Mouse (Mus musculus) bone marrow macrophage, adult 2 months (primary cell): ENCODE measurements around the gene Efna3. TPM values are rescaled to one million over a fixed set of nuclear protein-coding genes. Genes with fewer than 3 reads are reported as not detected.

Experiments used
- H3K27ac ChIP-seq: 2 replicates; pipeline ENCODE4 v1.5.1; 2012; ENCODE audit warnings: low read depth, low read length; ENCODE audit not compliant: insufficient read depth
- H3K4me1 ChIP-seq: 2 replicates; pipeline ENCODE4 v1.6.1; 2012; ENCODE audit warnings: low read length; ENCODE audit not compliant: control insufficient read depth, insufficient read depth
- H3K4me3 ChIP-seq: 2 replicates; pipeline ENCODE4 v1.5.1; 2012; ENCODE audit warnings: mild to moderate bottlenecking, low read length, moderate library complexity; ENCODE audit not compliant: insufficient read depth
- CTCF ChIP-seq: IDR thresholded peaks from 2 replicates; pipeline ENCODE4 v1.5.1; 2012; ENCODE audit warnings: low read depth, mild to moderate bottlenecking, low read length, moderate library complexity
- POLR2A ChIP-seq: IDR thresholded peaks from 2 replicates; pipeline ENCODE4 v1.6.1; 2012; ENCODE audit warnings: mild to moderate bottlenecking, low read depth, low read length, borderline replicate concordance
- polyA plus RNA-seq: library from polyadenylated mRNA; stranded (reverse); fragments of >200 nt; gene quantifications from 2 replicates; pipeline ENCODE4 v1.2.4, GENCODE M21; 2012; ENCODE audit not compliant: missing spikeins, insufficient read depth, insufficient read length

Gene Efna3
- polyA plus RNA-seq, 1 experiment = not detected

DNA sequence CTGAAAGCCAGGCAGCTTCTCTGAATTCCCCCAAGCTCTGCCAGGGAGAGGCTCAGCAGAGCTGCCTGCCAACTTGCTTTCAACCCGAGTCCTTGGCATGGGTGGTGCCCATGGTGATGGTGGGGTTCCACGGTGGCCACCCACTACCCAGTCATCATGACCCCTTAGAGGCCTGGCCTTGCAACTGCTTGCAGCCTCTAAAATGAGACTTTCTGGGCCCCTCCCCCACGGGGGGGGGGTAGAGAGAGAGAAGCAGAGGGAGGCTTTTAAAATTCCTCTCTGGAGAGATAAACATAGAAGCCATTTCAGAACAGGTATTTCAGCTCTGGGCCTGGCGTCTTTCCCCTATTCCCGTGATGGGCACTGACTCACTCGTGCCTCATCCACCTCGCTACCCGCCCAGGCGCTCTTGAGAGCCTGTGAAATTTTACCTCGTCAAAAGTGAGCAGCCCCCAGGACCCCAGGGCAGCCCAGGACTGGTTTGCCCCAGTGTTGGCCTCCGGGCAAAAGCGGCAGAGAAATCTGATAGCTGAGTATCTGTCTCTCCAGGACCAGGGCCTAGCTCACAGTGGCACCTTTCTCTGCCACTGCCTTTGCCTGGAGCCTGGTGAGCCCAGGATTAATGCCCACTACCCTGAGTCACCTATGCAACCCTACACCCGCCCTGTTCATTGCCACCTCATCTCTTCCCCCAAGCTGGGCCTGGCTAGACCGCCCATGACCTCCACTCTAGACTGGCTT, 45.3 kb downstream of the Efna3 start:
- H3K27ac ChIP-seq = no peak overlapping the region

DNA sequence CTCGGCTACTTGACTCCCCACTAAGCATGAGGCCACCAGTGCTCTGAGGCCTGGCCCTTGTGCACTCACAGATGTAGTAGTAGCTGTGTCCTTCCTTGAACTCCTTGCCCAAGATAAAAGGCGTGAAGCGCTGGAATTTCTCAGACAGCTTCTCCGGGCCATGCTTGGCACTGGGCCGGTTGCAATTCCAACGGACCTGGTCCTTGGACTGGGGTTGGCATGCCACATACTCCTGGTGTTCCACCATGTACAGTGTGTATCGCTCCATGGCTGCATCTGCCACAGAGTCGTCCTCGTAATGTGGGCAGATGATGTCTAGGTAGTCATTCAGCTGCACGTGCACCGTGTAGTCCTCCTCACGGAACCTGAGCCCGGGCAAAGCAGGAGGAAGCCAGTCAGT, 46.7 kb downstream of the Efna3 start:
- TF ChIP-seq CTCF (no peak), POLR2A (no peak)
- Histone ChIP-seq H3K4me3 (no peak overlapping the region), H3K4me1 (peaks cover 9% of the 10 kb centered on the region; the same call in 1 of the 2 replicates), H3K27ac (no peak overlapping the region)

More for the DNA sequence above, 45.3 kb downstream of the Efna3 start:
- TF ChIP-seq POLR2A = no peak
- no peak for TF ChIP-seq CTCF
- peaks cover 9% of the 10 kb centered on the region; the same call in 1 of the 2 replicates for H3K4me1 ChIP-seq
- H3K4me3 ChIP-seq = no peak overlapping the region

DNA sequence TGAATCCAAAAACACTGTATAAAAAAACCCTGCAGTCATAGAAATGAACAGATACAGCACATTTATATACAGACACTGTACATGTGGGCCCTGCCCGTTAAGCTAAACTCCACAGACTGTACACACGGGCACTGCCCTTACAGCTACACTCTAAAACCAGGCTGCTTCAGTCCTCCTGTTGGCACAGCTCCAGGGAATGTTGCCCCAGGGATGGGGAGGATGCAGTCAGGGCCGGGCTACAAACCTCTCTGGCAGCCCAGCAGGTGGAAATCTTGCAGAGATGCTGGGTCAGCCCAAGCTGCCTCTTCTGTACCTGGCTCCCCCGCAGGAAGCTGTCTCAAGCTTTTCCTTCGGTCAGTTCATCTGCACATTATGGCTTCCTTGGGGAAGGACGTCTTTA, 51.0 kb downstream of the Efna3 start:
- no peak for TF ChIP-seq POLR2A
- TF ChIP-seq CTCF = no peak
- H3K4me1 ChIP-seq = peaks cover 23% of the 10 kb centered on the region
- H3K27ac ChIP-seq = no peak overlapping the region
- no peak overlapping the region for H3K4me3 ChIP-seq

DNA sequence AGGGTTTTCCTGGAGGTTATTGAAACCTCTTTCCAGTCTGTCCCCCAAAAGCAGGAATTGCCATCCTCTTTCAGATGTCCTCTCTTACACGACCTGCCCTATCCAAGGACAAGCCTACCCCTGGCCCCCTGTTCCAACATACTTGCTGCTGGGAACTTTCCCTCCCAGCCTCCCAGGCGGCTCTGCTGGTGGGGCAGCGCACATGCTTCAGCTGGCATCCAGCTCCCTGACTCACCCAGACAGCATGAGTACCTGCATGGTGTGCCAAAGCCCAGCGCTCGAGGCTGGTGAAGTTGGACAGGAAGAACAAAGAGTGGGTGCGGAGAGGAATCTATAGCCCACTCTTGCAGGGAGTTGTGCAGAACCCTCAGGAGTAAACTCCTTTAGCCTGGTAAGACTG, 51.9 kb downstream of the Efna3 start:
- peaks cover 26% of the 10 kb centered on the region for H3K4me1 ChIP-seq

DNA sequence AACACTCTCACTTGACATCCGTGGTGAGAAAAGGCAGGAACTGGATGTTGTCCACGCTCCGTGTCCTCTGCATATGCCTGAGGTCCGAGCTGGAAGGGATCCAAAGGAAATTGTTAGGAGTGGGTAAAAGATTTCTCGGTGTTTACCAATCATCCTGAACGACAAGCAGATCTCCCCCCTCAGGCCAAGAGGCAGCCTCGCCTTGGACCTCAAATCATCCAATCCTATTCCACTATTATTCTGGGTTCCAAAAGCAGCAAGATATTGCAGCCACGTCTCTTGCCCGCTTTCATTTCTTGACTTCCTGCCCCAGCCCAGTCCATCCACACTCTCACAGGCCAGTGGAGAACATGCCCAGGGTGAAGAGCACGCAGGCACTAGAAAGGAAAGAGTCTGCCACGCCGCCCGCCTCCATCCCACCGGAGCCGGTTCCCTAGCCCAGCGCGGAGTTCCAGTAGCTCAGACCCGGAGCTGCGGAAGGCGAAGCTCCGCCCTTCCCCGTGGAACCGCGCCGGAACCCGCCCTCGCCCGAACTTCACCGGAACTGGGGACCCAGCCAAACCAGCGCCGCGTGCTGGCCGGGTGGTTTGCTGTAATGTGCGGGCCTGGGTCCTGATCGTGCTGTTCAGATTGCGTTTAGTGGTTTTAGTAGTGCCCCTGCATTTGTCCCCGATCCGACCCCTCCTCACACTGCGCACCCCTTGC, 52.6 kb downstream of the Efna3 start, which contains the start of gene Slc50a1:
Gene Slc50a1 (minus strand): TSS at position 520 of the 705 bp plus-strand sequence.
- Histone ChIP-seq H3K4me3 (peak within 1 kb of the TSS; percentile 71), H3K27ac (peak within 1 kb of the TSS; percentile 23), H3K4me1 (peaks cover 27% of the 10 kb centered on the region)
- no peak for TF ChIP-seq CTCF
- no peak for TF ChIP-seq POLR2A

More for the DNA sequence above, 51.9 kb downstream of the Efna3 start:
- no peak for TF ChIP-seq POLR2A
- no peak for TF ChIP-seq CTCF
- H3K27ac ChIP-seq = no peak overlapping the region
- H3K4me3 ChIP-seq = no peak overlapping the region

DNA sequence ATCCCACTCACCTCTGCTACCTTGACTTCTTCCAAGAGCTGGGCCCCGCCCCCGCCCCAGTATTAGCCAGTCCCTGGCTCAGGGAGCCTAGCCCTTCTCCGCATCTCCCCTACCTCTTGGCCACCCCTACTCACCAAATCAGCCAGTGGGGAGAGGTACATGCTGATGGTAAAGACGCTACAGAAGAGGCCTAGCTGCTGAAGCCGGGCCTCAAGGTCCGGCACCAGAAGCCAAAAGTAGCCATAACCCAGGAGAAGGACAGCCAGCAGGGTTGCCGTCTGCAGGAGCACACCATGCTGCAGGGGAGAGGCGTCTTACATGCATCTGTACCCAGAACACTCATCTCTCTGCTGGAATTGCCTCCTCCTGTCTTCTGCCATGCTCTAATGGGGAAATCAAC, 53.8 kb downstream of the Efna3 start:
- peaks cover 28% of the 10 kb centered on the region for H3K4me1 ChIP-seq
- no peak overlapping the region for H3K27ac ChIP-seq
- H3K4me3 ChIP-seq = no peak overlapping the region
- no peak for TF ChIP-seq CTCF
- no peak for TF ChIP-seq POLR2A

DNA sequence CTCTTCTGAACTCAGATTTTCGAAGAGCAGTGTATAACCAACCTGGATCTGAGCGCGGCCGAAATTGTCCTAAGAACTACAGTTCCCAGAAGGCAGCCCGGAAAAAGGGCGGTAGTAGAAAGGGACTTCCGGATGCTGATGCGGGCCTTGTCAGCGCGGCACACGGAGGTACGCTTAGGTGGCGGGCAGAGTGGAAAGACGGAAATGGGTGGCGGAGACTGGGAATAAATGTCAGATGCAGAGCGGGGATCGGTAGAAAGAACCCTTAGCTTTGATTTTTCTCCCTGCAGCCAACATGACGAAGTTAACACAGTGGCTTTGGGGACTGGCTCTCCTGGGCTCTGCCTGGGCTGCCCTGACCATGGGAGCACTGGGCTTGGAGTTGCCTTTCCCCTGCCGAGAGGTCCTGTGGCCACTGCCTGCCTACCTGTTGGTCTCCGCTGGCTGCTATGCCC, 56.3 kb downstream of the Efna3 start:
- TF ChIP-seq POLR2A (no peak), CTCF (no peak)
- H3K4me3 ChIP-seq = peak overlapping the region; percentile 96
- peak overlapping the region; percentile 16; the same call in 1 of the 2 replicates for H3K27ac ChIP-seq
- H3K4me1 ChIP-seq = peaks cover 31% of the 10 kb centered on the region

Other genes with a start within 250 kb of the Efna3 start
- gene Rusc1, start 229.7 kb downstream of the Efna3 start, polyA plus RNA-seq = 22.0 and 28.2 TPM in 2 replicates
- not detected in 2 replicates for gene Gm43738, start 221.9 kb downstream of the Efna3 start, polyA plus RNA-seq
- 37.5 and 42.2 TPM in 2 replicates for gene Fdps, start 221.0 kb downstream of the Efna3 start, polyA plus RNA-seq
- gene Pklr, start 186.8 kb downstream of the Efna3 start, polyA plus RNA-seq = not detected in 2 replicates
- gene Hcn3, start 162.8 kb downstream of the Efna3 start, polyA plus RNA-seq = 0.47 TPM in 1 of 2 replicates, not detected in the other
- 52.5 and 61.4 TPM in 2 replicates for gene Clk2, start 158.2 kb downstream of the Efna3 start, polyA plus RNA-seq
- gene Scamp3, start 145.5 kb downstream of the Efna3 start, polyA plus RNA-seq = 76.5 and 77.9 TPM in 2 replicates
- 17.4 TPM in 2 replicates for gene Fam189b, start 139.8 kb downstream of the Efna3 start, polyA plus RNA-seq
- 130 and 141 TPM in 2 replicates for gene Gba, start 120.0 kb downstream of the Efna3 start, polyA plus RNA-seq
- 1.1 TPM in 1 of 2 replicates, not detected in the other for gene Thbs3, start 107.8 kb downstream of the Efna3 start, polyA plus RNA-seq
- gene Mtx1, start 95.9 kb downstream of the Efna3 start, polyA plus RNA-seq = 66.1 and 66.8 TPM in 2 replicates
- gene Muc1, start 93.9 kb downstream of the Efna3 start, polyA plus RNA-seq = 0.47 TPM in 1 of 2 replicates, not detected in the other
- gene Krtcap2, start 77.0 kb downstream of the Efna3 start, polyA plus RNA-seq = 94.1 and 97.0 TPM in 2 replicates
- gene Trim46, start 76.7 kb downstream of the Efna3 start, polyA plus RNA-seq = 0.34 and 0.84 TPM in 2 replicates
- 62.0 and 66.3 TPM in 2 replicates for gene Dpm3, start 63.6 kb downstream of the Efna3 start, polyA plus RNA-seq
- gene Slc50a1, start 52.4 kb downstream of the Efna3 start, polyA plus RNA-seq = 42.7 and 55.2 TPM in 2 replicates
- 0.96 TPM in 1 of 2 replicates, not detected in the other for gene Efna1, start 41.8 kb downstream of the Efna3 start, polyA plus RNA-seq
- gene Efna4, start 15.1 kb upstream of the Efna3 start, polyA plus RNA-seq = not detected in 2 replicates
- gene Adam15, start 27.0 kb upstream of the Efna3 start, polyA plus RNA-seq = 315 and 328 TPM in 2 replicates
- gene Dcst2, start 39.0 kb upstream of the Efna3 start, polyA plus RNA-seq = not detected in 2 replicates
- gene Dcst1, start 42.3 kb upstream of the Efna3 start, polyA plus RNA-seq = not detected in 2 replicates
- gene Zbtb7b, start 71.8 kb upstream of the Efna3 start, polyA plus RNA-seq = 66.0 and 75.2 TPM in 2 replicates
- not detected in 2 replicates for gene Lenep, start 79.8 kb upstream of the Efna3 start, polyA plus RNA-seq
- gene Flad1, start 88.9 kb upstream of the Efna3 start, polyA plus RNA-seq = 17.7 and 20.5 TPM in 2 replicates
- gene Cks1b, start 95.4 kb upstream of the Efna3 start, polyA plus RNA-seq = 46.6 and 55.2 TPM in 2 replicates
- gene Shc1, start 95.5 kb upstream of the Efna3 start, polyA plus RNA-seq = 56.0 and 56.8 TPM in 2 replicates
- gene Pygo2, start 107.2 kb upstream of the Efna3 start, polyA plus RNA-seq = 25.3 and 28.0 TPM in 2 replicates
- 14.1 and 17.3 TPM in 2 replicates for gene Pbxip1, start 113.7 kb upstream of the Efna3 start, polyA plus RNA-seq
- gene Pmvk, start 131.6 kb upstream of the Efna3 start, polyA plus RNA-seq = 25.9 and 26.8 TPM in 2 replicates
- gene Kcnn3, start 197.2 kb upstream of the Efna3 start, polyA plus RNA-seq = not detected in 2 replicates